Mouse (Mus musculus) hematopoietic stem cell, adult 5-6 weeks (primary cell): Measurements from ENCODE around the gene Rps6ka5. TPM values are rescaled to one million over a fixed set of nuclear protein-coding genes. Genes with fewer than 3 reads are reported as not detected.
A peak's percentile ranks its signal among the peaks of the same experiment; 100 is the strongest.

Experiments
- ATAC-seq, 2 experiments: fragments of 125-278 bp in 1 of 2; replicated peaks in 1 of 2; 2 replicates each; pipeline ENCODE4 v1.8.0; 2016 to 2017; ENCODE audit warnings: inconsistent platforms in 2 of 2, mild to moderate bottlenecking in 2 of 2, moderate number of reproducible peaks in 2 of 2, low read depth in 1 of 2, moderate TSS enrichment in 1 of 2; ENCODE audit not compliant: low FRiP score in 2 of 2, poor library complexity in 2 of 2, severe bottlenecking in 2 of 2, insufficient read depth in 1 of 2, low TSS enrichment in 1 of 2
- total RNA-seq: library from RNA; stranded (forward); fragments of 172-1452, 232-1000 nt; gene quantifications from 2 replicates; pipeline ENCODE4 v1.2.3, GENCODE M21; 2017

Gene Rps6ka5
- total RNA-seq, 1 experiment from 2014 or later, result 70.4 TPM

DNA sequence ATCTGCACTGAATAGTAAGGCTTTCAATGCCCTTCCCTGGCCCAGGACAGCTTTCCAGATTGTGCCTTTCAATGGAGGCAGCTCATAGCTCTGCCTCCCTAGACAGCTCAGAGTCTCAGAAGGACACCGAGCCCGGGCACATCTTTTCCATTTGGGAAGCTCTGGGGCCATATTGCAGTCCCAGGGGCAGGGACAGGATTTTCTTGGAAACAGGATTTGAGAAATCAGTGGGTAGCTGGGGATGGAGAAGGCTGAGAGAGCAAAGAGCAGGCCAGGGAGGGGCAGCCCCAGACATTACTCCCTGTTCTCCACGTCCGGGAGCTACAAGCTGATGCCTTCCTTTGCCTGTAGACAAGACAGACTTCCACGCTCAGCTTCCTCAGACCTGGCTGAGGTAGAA is 197.1 kb downstream of the Rps6ka5 start:
- ATAC-seq, result no peak

DNA sequence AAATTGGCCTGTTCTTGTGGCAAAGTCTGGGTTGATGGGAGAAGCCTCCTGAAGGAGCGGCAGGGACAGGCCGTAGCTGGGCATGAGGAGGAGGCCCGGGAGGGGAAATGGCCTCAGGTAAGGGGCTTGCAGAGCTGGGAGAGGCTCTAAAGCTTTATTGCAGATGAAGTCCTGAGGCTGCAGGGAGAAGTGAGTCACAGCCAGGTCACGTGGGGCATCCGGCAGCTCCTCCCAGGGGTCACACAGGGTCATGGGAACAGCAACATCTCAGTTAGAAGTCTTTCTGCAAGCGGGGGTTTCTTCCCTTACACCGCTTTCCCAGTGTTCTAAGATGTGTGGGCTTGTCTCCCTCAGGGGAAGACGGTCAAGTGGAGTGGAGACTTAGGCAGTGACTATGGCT is 197.6 kb downstream of the Rps6ka5 start:
- no peak for ATAC-seq

DNA sequence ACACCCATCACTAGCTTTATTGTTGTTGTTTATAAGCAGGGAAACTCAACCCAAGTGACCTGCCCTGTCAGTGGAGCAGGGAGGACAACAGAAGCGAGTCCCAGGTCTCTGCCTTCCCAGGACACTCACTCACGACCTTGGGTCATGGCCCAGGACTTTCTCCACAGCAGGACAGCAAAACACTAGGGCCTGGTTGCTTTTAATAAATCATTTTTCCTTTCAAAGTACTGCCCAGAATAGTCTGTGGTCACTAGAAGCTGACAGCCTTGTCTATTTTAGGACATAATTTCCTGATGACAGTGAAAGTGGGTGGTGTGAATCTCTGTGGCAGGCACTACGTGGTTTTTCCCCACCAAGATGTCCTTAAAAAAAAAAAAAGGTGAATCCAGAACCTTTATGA is 198.5 kb downstream of the Rps6ka5 start:
- no peak for ATAC-seq

DNA sequence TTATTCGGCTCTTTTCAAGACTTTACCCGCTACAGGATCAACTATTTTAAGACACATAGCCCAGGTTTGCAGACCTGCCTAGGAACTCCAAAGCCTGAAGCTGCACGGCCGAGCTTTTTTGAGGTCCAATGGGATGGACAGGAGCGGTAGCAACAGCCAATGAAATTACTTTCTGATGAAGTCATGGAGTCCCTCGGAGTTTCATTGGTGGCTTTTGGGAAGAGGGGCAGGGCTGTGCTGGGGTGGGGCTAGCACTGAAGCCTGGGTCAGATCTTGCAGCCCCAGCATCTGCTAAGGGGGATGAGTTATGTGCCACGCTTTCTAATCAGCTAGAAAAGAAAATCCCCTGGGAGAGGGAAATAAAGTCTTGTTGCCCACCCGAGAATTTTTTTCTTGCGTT is 199.0 kb downstream of the Rps6ka5 start:
- ATAC-seq, result peak; percentile 70 to 86

DNA sequence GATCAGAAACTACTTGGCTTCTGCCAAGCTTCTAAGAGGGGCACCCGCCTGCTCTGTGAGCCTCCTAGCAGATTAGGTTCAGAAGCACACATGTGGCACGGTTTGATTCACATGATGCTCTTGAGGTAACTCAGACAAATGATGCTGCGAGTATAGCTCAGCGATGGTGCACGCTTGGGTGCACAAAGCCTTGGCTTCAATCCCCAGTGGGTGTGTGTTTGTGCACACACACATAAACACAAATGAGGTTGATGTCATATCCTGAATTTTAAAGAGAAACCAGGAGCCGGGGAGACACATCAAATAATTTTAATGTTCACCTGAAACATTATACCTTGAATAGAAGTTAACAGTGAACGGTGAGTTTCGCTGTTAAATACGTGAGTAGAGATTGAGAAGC is 199.5 kb downstream of the Rps6ka5 start:
- no peak for ATAC-seq

DNA sequence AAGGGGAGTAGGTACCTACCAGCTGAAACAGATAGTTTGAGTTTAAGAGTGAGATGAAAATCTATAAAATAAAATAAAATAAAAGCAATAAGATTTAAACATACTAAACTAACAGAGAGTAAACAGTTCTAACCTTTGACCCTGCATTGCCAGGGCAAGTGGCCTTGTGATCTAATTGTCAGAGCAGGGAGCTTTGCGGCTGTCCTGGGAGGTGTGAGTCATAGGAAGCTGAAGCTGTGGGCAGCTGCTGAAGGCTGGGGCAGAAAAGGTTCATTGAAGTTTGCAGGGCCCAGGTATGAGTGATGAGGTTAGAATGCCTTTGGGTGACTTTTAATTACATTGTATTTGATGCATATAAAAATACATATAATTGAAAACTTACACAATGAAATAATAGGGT is 200.8 kb downstream of the Rps6ka5 start:
- no peak for ATAC-seq

DNA sequence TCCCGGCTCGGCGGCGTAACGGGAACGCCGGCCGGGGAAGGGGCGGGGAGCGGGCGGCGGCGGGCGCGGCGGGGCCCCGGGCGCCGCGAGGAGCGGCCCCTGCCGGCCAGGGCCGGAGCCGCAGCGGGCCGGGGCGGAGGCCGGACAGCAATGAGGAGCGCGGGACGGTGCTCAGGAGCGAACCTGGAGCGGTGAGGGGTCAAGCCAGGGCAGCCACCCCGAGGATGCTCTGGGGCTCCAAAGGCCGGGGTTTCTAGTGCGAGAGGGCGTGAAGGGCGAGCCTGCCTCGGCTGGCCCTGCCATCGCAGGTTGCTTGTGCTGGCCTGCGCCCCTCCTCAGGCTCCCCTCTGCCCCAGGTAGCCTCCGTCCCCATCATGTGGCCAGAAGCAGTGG is 206.0 kb downstream of the Rps6ka5 start, which contains the start of gene Ttc7b:
Gene Ttc7b, minus strand, starts transcription at position 33 of the 393 bp plus-strand sequence.
- peak; percentile 43 to 60; a peak in 3 of 4 replicates for ATAC-seq

DNA sequence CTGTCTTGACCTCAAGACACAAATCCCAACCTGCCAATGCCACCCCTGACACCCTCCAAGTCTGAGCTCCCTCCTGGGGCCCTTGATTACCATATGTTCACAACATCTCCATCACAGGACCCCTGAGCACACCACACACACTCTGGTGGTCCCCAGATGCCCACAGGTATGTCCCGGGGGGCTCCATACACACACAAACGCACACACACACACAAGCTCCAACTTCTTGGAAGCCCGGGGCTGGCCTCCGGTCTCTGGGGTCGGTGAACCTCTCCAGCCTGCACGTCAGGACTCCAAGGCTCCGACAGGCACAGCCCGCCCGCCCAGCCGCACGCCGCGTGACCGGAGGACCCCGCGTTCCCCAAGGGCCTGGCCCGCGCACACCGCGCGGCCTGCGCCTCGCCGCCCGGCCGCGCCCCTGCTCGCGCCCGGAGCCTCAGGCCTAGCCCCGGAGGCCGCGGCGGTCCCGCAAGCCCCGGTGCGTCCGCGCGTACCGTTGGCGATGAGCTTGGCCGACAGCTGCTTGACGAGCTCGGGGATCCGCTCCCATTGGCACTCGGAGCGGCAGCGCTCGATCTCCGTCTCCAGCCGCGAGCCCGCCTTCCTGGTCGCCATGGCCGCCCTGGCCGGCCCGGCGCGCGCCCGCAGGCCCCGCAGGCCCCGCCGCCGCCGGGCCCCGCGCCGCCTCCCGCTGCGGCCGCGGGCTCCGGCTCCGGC is 206.5 kb downstream of the Rps6ka5 start:
- ATAC-seq, result peak in 1 of 2 experiments; percentile 47; a peak in 3 of 4 replicates

DNA sequence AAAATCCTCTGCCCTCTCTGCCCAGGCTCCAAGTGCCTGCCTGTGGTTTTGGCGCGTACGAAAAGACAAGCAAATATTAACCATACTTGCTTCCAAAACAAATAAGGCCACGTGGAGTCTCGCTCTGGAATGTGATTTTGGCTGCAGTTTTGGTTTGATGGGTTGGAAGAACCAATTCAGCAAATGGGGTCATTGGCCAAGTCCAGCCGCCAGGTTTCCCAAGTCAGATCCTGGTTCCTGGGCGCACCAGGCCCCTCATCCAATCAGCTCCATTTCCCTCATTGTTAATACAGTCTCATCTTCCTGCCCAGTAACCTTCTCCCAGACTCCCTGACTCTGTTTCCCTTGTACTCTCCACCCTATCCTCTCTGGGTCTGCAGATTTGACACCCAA is 207.1 kb downstream of the Rps6ka5 start:
- ATAC-seq, result no peak

DNA sequence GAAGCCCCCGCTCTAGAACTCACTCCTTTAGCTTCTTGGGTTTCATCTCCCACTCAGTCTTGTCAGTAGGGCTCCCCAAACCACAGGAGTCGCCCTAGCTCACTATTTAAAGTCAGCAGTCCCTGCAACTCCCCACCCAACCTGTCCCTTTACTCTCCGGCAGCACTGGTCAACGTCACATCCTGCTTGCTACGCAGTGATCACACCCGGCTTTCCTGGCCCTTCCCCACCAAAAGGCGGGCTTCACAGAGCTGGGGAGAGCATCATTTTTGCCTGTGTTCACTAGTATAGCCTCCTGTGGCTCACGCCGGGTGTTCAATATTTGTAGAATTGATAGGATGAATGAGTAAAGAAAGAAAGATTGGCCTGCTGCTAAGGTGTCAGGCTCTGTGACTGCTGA is 209.4 kb downstream of the Rps6ka5 start:
- no peak for ATAC-seq

DNA sequence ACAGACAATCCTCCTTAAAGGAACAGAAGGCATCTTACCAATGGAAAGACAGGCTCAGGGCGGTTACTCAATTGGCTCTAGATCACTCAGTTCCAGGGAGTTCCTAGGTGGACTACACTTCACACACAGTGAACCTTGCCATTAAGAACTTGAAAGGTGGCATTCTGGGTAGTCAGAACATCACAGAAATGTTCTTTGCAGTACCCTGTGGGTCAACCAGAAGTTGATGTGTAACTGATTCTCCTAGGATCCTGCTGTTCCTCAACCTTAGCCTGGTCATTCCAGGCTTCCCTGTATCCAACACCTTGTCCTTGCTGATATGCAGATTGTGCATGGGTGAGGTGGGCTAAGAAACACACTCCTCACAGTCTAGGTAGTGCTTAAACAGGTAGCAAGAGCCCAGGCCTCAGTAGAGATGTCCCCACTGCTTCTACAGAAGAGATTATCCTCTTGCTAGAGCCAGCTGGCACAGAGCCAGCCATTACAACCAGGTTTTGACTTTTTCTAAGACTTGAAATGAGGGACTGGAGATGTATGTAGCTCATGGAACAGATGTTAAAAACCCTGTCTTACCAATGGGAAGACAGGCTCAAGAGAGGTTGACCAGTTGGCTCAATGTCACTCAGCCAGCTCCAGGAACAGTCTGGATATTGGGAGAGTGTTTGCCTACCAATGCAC is 210.5 kb downstream of the Rps6ka5 start:
- no peak for ATAC-seq

DNA sequence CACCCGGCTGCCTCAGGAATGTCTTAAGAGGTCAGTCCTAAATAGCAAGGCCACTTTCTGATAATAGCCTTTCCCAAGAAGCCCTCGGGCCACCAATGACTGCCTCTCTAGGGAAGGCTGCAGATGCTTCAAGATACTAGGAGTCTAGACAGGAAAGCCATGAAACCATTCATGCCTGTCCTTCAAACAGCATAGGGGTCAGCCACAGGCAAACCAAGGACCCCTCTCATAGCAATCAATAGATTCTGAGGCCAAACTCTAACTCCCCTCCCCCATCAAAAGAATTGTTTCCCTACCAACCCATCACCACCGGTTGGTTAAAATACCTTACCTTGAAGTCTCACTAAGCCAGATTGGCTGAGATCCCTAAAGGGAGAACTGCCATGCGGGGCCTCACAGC is 211.3 kb downstream of the Rps6ka5 start:
- ATAC-seq, result no peak

DNA sequence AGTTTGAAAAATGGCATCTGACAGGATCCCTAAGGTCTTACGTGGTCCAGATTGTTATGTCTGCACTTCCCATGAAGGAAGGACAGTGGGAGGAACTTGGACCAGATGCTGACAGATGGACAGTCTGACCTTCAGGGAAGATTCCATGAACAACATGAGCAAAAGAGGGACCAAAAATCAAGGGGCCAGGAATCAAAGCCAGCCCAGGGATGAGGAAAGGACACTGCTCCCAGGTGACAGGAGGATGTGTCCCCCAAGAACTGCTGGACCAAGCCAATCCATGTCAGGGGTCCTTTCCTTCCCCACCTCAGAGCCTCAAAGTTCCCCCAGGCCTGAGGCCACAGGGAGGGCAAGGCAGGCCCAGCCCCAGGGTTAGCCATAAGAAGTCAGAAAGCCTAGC is 212.2 kb downstream of the Rps6ka5 start:
- no peak for ATAC-seq

DNA sequence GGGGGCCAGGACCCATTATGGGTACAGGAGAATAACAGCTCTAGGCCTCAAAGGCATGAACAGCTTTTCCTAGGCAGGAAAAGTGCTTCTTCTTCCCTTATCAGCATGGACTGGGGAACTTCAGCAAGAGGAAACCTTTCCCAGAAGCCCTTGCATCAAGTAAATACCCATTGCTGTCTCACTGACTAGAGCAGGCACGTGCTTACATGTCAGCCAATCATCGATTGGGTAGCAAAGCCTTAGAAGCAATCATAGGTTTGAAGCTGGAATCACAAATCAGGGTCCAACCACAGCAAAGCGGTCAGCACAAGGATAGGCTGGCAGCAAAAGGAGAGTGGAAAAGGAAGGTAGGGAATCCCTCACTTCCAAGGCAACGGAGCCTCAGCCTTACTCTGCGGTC is 213.7 kb downstream of the Rps6ka5 start:
- ATAC-seq, result no peak

DNA sequence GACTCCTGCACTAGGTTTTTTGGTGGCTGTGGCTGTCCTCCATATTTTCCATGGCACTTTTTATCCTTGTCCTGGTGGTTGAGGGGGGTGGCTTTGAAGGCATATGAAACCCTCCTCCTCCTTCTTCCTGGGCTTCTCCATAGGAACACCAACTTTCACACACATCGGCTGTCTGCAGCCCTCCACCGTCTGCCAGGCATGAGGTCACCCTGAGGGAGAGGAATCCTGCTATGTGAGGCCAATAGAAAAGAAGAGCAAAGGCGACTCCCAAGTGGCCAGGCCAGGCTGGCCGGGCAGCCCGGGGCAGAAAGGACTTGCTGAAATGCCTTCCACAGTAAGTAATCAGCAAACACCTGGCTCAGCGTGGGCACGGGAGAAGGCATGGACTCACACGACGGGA is 214.1 kb downstream of the Rps6ka5 start:
- no peak for ATAC-seq

DNA sequence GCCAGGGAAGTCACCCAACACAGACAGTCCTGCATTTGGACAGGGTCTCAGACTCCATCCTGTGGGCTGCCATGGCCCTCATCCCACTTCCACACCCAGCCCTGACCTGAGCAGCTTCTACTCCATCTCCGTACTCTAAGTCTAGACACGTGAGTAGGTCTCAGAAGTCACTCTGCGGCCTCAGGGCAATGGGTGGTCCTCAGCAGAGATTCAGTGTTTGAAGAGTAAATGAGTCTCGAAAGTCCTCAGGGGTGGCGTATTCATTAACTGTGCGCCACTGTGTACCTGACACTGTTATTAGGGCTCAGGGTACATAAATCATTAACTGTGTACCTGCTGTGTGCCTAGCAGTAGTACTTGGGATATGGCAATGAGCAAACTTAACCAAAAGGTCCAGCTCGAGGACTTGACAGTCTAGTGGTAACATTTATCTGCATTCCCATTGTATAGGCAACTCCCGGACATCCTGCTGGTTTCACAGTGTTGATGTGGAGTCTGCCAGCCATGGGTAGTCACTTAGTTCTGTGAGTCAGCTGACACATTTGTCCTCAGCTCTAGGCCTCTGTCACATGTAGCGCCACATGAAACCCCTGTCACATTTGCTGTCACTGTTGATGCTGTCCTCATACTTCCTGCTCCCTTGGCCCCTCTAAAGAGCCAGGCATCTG is 217.0 kb downstream of the Rps6ka5 start:
- ATAC-seq, result no peak

DNA sequence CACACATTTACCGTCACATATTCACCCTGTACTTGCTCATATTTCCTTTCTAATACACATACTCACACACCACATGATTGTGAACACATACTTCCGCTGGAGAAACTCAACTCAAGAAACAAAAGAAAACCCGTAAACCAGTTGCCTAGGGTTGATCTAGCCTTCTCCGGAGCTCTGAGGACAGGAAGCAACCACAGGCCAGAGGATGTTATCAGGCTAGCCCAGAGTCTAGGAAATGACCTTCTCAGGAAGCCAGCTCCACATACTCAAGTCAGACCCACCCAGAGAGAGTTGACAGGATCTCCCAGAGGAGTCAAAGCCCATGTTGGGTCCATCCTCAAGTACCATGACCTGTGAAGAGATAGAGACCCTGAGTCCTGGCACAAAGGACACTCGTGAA is 218.1 kb downstream of the Rps6ka5 start:
- peak; percentile 33 to 37; a peak in 3 of 4 replicates for ATAC-seq

DNA sequence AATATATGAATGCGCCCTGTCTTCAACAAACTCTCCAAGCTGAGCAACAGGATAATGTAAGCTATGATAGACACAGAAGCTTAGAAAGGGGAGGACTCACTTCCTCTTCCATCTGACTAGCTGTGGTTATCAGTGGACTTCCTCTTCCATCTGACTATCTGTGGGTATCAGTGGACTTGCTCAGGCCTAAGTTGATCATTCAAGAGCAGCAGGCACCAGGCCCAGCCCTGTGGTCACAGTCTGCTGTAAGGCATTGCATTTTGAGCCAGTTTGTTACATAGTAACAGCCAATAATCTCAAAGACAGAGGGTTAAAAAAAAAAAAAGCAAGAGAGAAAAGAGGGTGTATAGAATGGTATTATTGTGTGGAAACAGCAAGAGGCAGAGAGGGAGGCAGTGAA is 221.3 kb downstream of the Rps6ka5 start:
- peak; percentile 59 to 63; a peak in 3 of 4 replicates for ATAC-seq
